Mouse (Mus musculus) thymus, postnatal 25 days (tissue): ENCODE measurements around the gene Anks1.

ENCODE experiments used
- DNase-seq: peaks from one replicate; pipeline ENCODE4 v3.0.0; 2022

Gene Anks1

DNA sequence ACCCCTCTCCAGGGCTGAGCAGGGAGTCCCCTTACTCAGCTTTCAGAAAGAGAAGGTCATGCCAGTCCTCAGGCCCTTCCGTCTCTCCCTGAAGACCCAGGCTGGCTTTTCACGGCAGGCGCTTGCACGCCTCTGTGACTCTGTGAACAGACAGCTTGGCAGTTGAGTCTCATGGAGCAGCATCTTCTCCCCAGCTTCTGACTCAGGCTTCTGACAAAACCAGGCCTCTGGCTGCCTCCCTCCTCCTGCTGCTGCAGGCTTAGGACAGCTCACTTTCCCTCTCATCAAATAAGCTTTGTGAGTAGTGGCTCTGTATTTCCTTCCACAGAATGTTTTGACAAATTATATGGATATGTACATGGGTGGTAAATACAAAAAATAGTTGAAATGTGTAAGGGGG lies 91.3 kb downstream of the Anks1 start:
- no peak for DNase-seq

DNA sequence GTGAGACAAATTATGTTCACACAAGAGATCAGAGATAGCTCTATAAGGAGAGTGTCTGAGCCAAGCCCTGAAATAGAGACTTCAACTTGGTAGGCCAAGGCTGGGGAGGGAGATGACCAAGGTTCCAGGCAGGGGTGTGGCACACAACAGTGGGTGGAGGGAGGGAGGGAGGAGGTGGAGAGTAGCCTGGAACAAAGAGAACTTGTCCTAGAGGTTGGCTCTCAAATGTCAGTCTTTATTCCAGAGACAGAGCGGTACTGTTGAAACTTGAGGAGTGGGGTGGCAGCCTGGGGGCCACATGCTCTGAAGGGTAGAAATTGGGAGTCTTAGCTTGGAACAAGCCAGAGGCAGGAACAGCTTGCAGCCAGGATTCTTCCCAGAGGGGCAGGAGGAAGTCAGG lies 91.7 kb downstream of the Anks1 start:
- no peak for DNase-seq

DNA sequence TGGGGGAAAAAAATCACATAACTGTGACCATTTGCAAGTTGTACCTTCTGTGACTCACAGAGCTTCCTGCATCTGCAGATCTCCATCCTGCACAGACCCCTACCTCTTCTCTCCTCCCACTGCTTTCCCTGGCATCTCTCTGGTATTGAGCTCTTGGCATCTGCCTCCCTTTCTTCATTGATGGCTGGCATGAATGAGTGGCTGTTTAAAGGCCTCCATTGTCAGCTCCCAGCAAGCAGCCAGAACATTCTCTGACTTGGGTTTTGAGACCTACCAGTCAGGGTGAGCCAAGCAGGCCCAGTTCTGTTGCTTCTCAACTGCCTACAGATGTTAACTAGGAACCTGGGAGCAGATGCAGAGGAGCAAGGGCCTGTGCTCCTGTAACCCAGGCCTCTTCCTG lies 96.3 kb downstream of the Anks1 start:
- no peak for DNase-seq

DNA sequence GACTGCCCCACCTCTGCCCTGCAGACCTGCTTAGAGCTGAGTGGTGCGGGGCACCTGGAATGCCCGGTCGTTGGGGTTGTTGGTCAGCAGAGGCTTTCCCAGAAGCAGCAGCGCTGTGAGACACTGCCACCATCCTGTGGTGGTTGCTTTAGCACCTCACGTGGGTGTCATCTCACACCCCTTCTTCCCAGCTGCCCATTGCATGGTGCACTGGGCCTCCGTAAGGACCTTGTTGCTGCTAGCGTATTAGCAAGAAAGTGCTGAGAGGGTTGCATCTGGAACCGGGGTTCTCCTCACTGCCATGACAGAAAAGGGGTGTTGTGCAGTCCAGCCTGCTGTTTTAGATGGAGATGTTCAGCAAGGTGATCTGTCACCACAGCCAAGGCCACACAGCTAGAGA lies 97.1 kb downstream of the Anks1 start:
- no peak for DNase-seq

DNA sequence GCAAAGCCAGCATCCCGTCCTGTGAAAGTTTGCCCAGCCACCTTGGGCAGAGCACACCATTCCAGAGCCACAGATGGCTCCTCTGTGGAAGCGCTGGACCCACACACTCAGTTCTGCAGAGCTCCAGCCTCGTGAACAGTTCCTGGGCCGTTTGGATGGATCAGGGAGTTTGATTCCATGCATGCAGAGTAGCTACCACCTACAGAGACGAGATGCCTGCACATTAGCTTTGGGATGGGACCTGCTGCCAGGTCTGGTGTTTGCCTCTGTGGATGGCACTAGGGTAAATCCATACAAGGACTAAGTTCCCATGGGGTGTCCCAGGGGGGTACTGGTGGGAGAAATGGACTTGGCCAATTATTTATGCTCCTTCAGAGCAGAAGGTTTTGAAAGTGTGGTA lies 97.5 kb downstream of the Anks1 start:
- DNase-seq: no peak

DNA sequence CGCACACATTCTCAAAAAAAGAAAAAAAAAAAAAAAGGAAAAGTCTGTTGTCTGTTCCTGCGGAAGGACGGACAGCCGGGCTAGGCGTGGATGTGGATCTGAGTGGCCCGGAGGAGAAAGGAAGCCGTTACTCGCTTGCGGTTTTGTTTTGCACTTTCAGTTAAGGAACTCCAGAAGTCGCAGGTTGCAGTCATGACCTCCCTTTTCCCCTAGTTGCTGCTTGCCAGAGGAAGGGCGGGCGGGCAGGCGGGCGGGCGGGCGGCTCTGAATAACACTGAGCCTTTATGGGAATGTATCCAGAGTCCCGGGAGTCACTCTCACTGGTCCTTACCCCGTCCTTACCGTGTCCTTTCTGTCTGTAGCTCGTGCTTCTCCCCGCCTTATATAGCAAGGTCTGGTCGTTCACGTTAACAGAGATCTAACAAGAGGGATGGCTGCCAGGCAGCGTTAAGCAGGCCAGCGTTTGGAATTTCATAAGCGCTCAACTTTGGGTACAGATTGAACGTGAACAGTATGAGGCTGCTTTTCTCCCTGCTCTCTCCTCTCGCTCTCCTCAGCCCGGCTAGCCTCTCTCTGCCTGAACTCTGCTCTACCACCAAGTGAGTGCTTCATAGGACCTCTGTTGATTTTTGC lies 98.2 kb downstream of the Anks1 start:
- DNase-seq: peak; percentile 75

DNA sequence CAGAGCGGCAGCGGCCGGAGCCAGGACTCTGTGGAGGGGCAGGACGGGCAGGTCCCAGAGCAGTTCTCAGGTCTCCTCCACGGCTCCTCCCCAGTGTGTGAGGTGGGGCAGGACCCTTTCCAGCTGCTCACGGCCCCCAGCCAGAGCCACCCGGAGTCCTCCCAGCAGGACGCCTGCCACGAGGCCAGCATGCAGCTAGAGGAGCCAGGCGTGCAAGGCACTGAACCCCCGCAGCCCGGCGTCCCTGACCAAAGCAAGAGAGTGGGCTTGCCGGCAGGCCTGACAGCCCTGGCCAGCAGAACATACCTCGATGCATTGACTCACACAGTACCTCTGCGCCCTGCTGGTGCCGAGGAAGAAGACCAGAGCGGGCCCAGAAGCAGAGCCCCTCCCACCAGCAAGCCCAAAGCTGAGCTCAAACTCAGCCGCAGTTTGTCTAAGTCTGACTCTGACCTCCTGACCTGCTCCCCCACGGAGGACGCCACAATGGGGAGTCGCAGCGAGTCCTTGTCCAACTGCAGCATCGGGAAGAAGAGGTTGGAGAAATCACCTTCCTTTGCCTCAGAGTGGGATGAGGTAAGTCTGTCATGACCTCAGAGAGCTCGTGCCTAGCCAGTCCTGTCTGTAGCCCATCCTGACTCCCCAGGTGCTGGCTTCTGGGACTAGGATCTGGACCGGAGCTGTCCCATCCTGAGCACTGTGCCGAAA lies 98.9 kb downstream of the Anks1 start:
- DNase-seq: peak; percentile 74

DNA sequence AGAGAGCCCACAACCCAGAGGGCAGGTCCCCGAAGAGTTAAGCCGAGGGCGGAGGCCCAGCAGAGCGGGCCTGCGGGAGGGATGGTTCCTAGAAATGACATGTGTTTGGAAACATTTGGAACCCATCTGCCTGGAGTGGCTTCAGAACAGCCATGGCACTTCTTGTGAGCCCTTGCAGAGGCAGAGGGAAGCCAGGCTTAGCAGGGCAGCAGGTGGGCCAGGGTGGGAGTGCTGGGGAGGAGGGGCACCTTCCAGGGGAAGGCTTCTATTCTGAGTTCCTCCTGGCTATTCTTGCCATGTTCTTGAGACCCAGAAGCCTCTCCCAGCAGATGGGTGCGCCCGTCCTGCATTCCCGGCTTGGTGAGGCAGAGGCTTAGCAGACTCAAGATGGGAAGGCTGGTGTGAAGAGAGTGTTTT lies 99.5 kb downstream of the Anks1 start:
- DNase-seq: peak; percentile 54

DNA sequence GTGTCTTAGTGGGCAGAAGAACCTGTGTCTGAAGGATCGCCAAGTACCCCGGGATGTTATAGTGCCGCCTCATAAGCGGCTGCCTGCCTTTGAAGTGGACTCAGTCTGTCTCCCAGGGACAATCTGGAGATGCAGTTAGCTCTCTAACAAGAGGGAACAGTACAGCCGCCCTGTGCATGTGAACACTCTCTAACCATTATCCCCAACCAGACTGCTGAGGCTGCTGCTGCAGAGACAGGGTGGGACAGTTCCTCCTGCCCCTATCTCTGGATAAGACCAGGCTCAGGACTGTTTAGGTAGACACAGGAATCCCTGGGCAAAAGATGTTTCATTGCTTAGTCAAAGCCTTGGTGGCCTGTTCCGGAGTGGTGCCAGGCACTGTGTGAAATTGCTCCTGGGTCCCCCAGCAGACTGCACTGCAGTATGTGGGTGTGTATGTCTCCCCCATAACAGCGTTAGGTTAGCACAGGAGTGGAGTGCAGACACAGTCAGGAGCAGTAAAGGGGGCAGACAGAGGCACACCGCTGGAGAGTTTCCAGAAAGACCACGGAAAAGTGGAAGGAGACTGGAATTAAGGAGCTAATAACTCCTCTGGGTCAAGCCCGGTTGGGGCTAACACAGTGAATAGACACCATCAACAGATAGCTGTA lies 100.1 kb downstream of the Anks1 start:
- DNase-seq: peak; percentile 53

DNA sequence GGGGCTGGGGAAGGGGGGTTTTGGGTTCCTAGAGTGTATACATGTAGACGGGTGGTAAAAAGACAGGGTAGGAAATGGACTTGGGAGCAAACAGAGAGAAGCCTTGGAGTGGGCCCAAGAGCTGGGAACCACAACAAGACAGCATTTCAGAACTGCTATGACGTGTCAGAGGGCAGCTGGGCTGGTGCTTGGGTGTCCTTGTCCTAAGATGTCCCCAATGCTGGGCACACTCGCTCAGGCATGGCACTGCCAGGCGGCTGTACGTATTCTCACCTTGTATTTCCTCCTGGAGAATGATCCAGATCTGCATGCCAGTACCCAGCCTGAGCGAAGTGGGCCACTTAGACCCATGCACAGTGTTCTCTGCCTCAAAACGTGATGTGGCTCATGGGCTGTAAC lies 100.6 kb downstream of the Anks1 start:
- no peak for DNase-seq

DNA sequence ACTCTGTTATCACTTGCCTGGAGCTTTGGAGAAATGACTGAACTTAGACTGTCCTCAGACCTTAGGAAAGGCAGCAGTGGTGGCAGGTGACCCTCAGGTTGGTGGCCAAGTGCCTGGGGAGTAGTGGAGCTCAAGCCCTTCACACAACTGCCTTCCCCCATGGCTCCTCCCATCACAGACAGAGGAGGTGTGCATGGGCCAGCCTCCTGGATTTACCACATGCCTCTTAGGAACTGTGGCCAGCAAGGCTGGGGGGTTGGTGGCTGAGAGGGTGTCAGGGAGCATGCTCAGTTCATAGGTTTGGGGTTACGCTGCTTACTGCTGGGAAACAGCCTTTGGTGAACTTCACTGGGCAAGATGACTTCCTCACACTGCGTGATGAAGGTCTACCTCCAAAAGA lies 101.8 kb downstream of the Anks1 start:
- DNase-seq: no peak

DNA sequence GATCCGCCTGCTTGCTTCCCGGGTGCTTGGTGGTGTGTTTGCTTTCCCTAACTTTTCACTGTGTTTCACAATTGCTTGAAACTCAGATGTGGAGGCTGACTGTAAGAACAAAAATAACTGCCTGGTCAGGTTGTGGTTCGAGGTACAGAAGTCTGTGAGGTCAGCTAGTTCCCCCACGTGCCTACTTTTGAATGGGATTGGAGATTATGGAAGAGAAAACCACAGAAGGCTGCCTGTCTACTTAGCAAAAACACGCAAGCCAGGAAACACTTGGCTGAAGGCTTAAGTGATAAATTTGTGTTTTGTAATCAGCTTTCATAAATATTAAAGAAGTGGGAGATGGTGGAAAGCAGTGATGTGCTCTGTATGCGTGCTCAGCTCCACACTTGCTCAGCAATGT lies 103.7 kb downstream of the Anks1 start:
- DNase-seq: no peak

DNA sequence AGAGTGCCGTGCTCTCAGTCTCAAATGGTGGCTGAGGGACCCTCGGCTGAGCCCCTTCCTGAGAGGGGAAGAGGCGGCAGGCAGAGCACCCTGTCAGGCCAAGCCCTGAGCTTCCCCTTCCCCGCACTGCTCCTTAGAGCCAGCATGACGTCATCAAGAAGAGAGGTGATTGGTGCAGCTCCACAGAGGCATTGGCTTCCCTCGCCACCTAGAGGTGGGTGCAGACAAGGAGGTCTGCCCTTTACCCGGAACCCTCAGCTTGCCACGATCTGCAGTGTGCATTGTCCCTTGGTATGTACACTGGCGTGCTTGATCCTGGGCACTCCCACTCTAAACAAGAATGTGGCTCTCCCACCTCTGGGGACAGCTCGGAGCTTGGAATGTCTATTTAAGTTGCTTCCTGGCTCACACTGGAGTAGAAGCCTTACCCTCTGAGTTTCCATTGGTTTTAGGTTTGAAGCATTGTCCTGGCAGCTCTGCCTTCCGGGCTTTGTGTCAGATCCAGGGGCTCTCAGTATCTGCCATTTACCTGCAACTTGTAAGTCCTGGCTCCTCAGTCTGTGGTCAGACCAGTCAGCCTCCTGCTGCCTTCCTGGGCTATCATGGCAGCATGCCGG lies 104.3 kb downstream of the Anks1 start:
- DNase-seq: peak; percentile 88

DNA sequence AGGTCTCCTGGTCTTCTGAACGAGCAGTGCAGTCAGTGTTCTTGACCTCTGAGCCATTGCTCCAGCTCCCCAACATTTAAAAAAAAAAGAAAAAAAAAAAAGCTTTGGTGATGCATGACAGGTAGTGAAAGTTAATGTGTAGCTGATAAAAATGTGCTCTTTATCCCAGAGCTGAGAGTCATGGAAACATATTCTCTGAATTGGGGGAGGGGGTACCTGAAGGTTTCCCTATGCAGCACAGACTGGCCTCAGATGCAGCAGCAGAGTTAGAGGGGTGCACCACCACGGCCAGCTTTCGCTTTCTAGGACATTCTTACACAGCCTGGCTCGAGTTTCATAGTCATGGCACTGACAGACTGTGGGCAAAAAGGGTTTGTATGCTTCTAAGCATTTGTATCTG lies 105.3 kb downstream of the Anks1 start:
- DNase-seq: no peak

DNA sequence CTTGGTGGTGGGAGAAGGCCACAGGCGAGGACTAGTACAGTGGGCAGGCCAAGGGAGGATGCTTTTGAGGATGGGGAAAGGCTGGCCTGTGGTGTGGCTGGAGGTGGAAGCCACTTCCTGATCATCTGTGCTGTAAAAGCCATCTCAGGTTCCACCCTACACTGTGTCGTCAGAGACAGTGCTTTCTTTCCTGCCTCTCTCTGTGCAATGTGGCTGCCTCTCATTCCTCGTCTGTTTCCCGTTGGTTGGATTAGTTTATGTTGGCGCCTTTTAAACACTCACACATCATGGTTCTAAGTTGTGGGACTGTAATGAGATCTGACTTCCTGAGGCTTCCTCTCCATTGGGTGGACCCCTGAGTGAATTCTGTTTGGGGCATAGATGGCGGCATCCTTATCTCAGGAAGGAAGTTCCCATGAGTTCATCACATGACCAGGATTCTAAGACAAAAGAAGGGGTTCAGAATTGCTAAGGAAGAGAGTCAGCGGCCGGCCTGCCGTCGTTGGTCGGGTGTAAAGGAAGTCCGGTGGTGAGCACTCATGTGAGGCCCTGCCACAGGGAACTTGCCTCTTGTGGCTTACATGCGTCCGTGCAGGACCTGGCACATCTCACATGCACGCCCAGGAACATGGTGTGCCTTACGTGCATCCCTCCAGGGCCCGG lies 106.1 kb downstream of the Anks1 start:
- peak; percentile 49 for DNase-seq

DNA sequence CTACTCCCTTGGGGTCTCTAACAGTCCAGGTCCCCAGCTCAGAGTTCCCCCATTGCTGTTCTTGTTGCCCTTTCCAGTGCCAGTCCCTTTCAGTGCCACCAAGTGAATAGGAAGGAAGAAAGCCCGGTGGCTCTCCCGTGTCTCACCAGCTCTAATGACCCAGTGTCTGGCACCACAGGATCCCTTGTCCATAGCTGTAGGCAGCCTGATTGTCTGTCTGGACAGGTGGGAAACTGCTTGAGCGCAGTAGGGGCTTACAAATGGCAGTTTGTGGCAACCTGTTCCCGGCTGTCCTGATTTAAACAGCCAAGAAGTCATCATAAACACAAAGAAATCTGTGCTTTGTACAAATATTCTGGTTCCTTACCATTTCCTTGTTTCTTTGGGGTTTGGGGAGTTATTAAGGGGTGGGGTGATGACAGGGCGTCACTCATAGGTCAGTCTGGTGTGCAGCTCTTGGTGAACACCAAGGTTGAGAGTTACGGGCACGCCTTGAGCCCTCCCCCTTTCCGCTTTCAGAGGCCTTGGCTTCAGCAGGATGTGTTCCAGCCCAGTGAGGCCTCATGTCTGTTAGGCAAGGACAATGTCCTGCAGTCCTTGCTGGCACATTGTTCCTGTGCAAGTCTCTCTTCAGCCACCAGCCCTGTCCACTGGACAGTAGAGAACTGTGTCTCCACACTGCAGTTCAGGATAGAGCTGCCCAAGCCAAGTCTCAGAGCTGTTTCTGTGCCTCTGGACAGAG lies 107.1 kb downstream of the Anks1 start:
- DNase-seq: no peak

DNA sequence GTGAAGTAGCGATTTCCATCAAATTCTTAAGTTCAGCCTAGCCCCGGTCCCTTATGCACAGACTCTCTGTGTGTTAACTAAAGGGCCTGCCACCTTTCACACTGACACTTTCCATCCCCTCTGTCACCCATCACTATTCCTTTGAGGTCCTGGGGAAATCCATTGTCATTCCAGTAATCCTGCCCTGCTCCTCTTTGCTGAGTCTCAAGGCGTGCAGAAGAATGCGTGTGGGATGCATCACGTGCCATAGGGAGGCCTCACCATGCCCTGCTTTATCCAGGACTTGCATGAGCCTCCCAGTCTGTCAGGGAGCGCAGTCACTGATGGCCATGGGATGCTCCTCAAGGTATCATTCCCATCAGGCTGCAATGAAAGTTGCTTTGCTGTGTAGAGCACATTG lies 109.2 kb downstream of the Anks1 start:
- DNase-seq: no peak

DNA sequence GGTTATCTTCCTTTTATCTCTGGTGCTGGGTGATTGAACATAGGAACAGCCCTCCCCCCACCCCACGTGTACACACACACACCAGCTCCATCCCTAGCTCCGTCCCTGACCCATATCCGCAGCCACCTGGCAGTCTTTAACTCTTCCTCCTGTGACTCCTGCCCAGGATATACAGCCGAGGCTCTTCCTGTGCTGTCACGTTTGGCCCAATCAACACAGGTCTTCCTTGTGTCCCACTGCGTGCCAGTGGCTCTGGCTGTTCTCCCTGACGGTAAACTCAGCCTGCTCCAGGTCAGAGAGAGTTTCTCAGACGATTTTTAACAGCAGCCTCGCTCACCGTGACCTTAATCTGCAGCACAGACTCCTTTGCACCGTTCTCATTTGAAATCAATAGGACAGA lies 109.7 kb downstream of the Anks1 start:
- DNase-seq: no peak

DNA sequence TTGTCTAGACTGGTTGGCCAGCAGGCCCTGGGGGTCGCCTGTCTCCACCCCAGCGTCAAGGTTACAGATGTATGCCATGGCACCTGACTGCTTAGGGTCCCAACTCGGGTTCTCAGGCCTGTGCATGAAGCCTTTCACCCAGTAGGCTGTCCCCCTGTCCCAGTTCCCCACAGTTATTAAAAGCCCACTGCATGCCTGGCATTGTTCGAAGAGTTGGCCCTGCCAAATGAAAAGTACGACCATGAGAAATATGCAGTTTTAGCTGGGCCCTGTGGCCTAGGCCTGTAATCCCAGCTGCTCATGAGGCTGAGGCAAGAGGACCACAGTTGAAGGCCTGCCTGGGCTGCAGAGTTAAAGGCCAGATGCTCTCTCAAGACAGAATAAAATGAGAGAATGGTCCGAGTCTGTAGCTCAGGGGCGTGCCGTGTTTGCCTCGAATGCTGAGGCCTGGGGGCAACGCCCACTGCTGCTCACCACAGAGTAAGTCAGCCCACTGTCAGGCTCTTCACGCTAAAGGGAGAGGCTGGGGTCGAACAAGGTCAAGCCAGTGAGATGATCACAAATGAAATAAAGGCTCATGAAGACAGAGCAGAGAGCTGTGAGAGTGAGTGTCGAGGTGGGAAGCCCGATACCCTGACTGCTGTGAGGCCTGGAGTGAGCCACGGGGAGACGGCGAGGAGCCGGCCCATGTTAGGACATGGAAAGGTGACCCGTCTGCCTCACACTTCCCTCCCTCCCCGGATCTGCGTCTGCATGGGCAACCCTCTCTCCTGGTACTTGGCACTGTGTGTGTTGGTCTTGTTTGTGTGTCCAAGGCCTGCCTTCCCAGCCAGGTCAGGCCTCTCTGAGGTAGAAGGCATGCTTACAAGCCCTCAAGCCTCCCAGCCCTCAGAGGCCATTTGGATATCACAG lies 110.9 kb downstream of the Anks1 start:
- DNase-seq: no peak

DNA sequence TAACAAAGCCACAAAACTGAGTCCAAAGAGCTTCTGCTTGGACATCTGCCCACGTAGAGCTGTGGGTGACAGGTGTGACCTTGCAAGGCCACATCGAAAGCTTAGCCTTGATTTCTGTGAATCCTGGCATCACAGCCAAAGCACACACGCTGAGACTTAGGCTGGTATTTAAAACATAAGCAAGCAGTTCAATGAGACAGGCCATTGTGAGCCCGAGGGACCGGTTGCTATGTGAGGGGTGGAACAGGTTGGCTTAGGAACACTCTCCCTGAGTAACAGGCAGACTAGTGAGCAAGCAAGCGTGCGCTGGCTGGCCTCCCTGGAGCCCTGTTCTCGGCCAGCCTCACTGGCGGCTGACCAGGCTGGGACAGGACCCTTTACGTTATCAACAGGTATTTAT lies 112.8 kb downstream of the Anks1 start:
- no peak for DNase-seq

DNA sequence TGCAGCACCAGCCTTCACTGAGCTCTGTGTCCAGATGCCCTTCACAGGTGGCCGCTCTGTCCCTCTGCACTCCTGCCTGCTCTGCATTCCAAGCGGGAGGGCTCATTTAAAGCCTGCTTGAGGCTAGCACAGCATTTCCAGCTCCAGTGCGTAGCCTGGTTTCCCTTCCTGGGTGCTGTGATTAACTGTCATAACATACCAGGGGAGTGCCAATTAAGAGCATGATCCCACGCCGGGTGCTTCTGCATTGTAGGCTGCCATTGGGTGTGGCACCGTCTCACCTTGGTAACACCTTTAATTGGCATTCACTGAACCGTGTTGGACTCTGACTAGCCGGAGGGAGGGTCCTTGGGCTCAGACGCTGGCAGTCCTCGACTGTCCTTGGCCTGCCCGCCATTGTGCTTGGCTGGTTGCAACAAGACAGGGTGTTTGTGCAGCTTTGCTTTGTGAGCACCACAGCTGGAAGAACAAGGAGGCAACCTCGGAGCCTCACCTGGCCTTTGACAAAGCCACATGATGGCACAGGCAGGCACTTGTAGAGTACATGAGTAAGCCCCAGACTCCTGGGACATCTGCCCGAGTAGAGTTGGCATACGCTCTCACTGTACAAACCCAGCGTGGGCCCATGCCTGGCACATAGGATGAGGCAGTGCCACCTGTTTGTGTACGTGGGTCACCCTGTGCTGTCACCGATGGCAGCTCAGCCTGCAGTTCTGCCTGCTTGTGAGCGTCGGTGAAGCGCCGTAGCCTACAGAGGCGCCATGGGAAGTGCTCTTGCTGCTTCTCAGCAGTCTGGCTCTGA lies 113.9 kb downstream of the Anks1 start:
- no peak for DNase-seq
